Mouse (Mus musculus) erythroblast, embryonic 14.5 days (primary cell): ENCODE data around the gene Clk2. TPM values are rescaled to one million over a fixed set of nuclear protein-coding genes. Genes with fewer than 3 reads are reported as not detected.

Experiments
- H3K27me3 ChIP-seq: 2 replicates; pipeline ENCODE4 v1.6.1; 2012; ENCODE audit warnings: inconsistent platforms; ENCODE audit not compliant: control insufficient read depth
- H3K36me3 ChIP-seq: 2 replicates; pipeline ENCODE4 v1.6.1; 2012; ENCODE audit warnings: mild to moderate bottlenecking, inconsistent platforms; ENCODE audit not compliant: control insufficient read depth
- H3K4me1 ChIP-seq: 2 replicates; pipeline ENCODE4 v1.6.1; 2012; ENCODE audit warnings: inconsistent platforms; ENCODE audit not compliant: control insufficient read depth
- H3K4me3 ChIP-seq: replicated peaks from 2 replicates; pipeline ENCODE3; 2012; ENCODE audit warnings: moderate library complexity, mild to moderate bottlenecking, inconsistent platforms
- H3K9me3 ChIP-seq: 2 replicates; pipeline ENCODE4 v1.6.1; 2012; ENCODE audit warnings: low read length, inconsistent platforms, mixed read lengths; ENCODE audit not compliant: control insufficient read depth
- GATA1 ChIP-seq: IDR thresholded peaks from 2 replicates; pipeline ENCODE4 v1.6.1; 2012; ENCODE audit warnings: low read length, inconsistent platforms, mixed read lengths
- TAL1 ChIP-seq: IDR thresholded peaks from 3 replicates; pipeline ENCODE4 v1.6.1; 2012; ENCODE audit warnings: low read length, inconsistent platforms, mixed read lengths
- polyA plus RNA-seq: library from polyadenylated mRNA; stranded (reverse); fragments of >175 nt; gene quantifications from 2 replicates; pipeline ENCODE4 v1.2.3, GENCODE M21; 2012

Clk2 gene
- polyA plus RNA-seq, 1 experiment: 2.4 TPM

DNA sequence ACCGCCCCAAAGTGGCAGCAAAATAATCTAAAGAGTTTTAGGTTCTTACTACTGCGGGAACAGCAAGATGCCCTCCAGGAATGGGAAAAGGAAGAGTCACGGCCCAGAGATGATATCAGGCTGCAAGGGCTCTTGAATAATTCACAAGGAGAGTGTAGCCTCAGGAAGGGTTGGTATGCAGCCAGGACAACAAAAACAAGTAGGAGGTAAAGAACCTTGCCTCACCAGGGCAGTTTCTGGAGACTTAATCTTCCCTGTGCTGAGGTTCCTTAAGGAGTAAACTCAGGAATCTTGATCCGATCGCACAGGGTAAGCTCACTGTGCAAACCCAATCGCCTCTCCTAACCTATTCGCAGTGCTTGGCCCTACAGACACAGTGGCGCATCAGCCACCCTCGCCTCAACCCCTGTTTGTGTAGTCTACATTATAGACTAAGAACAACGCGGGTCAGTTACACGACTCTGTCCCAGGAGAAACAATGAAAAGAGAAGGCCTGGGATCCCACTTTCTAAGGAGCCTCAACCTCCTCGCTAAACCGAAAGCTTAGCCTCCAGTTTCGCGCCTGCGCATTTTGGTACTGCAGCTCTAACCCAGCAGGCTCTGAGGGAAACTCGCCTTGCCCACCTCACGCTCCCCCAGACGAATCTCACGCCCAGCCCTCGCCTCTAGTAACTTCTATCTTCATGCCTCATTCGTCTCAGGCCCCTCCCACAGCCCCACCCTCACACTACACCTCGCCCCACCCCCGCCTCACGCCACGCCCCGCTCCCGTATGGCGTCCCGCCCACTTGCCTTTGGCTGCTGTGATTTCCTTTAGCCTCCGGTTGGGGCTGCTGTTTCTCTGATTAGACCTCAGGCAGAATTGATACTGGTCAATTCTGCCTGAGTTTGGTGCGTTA is 31.6 kb downstream of the Clk2 start:
- peaks cover 23% of the 10 kb centered on the region for H3K4me1 ChIP-seq
- H3K27me3 ChIP-seq: peaks cover 11% of the 10 kb centered on the region
- TF ChIP-seq TAL1 (no peak), GATA1 (no peak)
- peak overlapping the region; percentile 64 for H3K4me3 ChIP-seq
- no peaks in the 10 kb centered on the region for H3K36me3 ChIP-seq
- H3K9me3 ChIP-seq: no peaks in the 10 kb centered on the region

DNA sequence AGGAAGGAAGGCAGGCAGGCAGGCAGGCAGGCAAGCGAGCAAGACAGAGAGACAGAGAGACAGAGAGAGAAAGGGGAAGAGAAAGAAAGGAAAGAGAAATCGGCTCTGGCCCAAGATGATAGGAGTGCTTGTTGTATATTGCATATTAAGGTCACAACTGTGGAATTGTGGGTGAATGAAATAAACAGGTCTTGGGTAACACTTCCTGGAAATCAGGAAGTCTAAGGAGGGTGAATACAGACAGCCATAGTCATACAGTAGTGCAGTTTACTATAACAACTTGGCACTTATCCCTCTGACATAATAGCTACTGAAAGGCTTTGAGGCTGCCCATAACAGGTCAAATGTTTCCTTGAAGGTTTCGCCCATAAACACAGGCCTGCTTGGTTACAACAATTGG is 35.2 kb downstream of the Clk2 start:
- Histone ChIP-seq H3K27me3 (peaks cover 11% of the 10 kb centered on the region), H3K4me3 (no peak overlapping the region), H3K4me1 (peaks cover 31% of the 10 kb centered on the region), H3K36me3 (peaks cover 5% of the 10 kb centered on the region), H3K9me3 (no peaks in the 10 kb centered on the region)
- TF ChIP-seq TAL1 (no peak), GATA1 (no peak)

DNA sequence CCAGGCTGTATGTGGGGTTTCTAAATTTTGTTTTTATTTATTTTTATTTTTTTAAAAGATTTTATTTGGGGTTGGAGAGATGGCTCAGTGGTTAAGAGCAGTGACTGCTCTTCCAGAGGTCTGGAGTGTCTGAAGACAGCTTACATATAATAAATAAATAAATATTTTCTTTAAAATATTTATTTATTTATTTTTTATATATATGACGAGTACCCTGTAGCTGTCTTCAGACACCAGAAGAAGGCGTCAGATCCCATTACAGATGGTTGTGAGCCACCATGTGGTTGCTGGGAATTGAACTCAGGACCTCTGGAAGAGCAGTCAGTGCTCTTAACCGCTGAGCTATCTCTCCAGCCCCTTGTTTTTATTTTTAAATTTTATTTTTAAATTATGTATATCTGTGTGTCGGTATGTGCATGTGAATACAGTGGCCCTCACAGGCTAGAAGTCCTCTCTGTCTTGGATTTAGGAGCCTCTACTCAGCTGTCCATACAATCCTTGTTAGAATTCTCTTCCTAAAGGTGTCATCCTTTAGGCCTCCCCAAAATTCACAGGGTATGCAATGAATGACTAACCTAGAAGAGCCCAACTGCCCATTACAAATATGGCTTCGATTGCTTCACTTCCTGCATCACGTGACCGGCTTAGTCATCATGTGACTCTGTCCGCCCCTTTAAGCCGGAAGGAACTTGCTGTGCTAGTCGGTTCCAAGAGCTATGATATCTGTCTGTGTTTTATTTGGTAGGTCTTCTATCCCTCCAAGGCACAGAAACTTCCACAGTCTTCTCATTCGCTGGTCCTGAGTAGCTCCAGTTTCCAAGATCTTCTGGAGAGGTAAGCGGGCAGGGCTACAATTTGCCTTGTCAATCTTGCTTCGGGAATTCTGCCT is 37.9 kb downstream of the Clk2 start, which contains the start of gene Gba:
Gba (plus strand) TSS at position 676 of the 889 bp plus-strand sequence.
- TF ChIP-seq TAL1 (no peak), GATA1 (no peak)
- Histone ChIP-seq H3K27me3 (peaks cover 7% of the 10 kb centered on the region), H3K36me3 (peaks cover 31% of the 10 kb centered on the region), H3K9me3 (no peaks in the 10 kb centered on the region), H3K4me1 (peaks cover 12% of the 10 kb centered on the region), H3K4me3 (peak within 1 kb of the TSS; percentile 62)

DNA sequence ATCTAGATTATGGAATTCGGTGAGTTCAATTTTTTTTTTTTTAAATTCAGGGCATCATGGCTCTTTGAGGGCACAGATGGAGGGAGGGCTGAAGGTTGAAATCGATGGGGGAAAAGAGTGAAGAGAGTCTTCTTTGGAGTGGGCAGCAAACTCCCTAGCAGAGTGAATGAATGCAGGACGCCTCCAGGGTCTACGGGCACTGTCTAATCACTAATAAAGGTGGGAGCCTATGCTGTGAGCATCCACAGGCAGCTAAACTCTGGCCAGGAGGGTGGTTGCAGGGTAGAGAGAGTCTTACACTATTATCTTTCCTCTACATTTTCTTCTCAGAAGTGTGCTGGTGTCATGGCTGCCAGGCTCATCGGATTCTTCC is 38.5 kb downstream of the Clk2 start:
- TF ChIP-seq TAL1 (no peak), GATA1 (no peak)
- peaks cover 12% of the 10 kb centered on the region for H3K4me1 ChIP-seq
- H3K36me3 ChIP-seq: peaks cover 37% of the 10 kb centered on the region
- peaks cover 4% of the 10 kb centered on the region for H3K27me3 ChIP-seq
- H3K9me3 ChIP-seq: no peaks in the 10 kb centered on the region
- peak overlapping the region; percentile 62 for H3K4me3 ChIP-seq

DNA sequence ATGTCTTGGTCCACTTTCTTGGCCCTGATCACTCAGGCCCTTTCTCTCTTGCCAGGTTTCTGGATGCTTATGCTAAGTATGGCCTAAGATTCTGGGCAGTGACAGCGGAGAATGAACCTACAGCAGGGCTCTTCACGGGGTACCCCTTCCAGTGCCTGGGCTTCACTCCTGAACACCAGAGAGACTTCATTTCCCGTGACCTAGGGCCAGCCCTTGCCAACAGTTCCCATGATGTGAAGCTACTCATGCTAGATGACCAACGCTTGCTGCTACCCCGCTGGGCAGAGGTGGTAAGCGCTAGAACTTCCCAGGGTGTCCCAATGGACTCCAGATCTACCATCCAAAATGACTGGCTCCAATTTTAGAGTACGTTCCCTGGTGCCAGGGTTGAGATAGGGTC is 41.5 kb downstream of the Clk2 start:
- H3K4me1 ChIP-seq: peaks cover 12% of the 10 kb centered on the region
- TF ChIP-seq TAL1: no peak
- TF ChIP-seq GATA1: no peak
- H3K4me3 ChIP-seq: no peak overlapping the region
- no peaks in the 10 kb centered on the region for H3K9me3 ChIP-seq
- H3K27me3 ChIP-seq: no peaks in the 10 kb centered on the region
- peaks cover 67% of the 10 kb centered on the region for H3K36me3 ChIP-seq

DNA sequence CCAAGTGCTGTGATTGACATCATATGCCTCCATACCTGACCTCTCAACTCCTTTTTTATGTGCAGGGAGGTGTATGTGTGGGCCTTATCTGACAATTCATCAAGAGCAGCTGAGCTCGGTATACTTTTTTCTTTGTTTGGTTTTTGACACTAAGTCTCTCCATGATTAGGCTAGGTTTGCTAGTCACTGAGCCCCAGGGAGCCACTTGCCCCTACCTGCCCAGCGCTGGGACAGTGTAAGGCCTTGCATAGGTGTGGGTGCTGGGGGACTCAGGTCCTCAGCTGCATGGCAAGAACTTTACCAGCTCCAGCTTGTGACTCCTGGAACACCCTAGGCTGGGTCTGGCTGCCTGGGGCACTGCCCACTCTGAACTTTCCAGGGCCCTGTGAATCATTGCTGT is 42.1 kb downstream of the Clk2 start:
- no peak overlapping the region for H3K4me3 ChIP-seq
- peaks cover 71% of the 10 kb centered on the region for H3K36me3 ChIP-seq
- TF ChIP-seq TAL1 (no peak), GATA1 (no peak)
- no peaks in the 10 kb centered on the region for H3K9me3 ChIP-seq
- H3K4me1 ChIP-seq: peaks cover 15% of the 10 kb centered on the region
- H3K27me3 ChIP-seq: no peaks in the 10 kb centered on the region

DNA sequence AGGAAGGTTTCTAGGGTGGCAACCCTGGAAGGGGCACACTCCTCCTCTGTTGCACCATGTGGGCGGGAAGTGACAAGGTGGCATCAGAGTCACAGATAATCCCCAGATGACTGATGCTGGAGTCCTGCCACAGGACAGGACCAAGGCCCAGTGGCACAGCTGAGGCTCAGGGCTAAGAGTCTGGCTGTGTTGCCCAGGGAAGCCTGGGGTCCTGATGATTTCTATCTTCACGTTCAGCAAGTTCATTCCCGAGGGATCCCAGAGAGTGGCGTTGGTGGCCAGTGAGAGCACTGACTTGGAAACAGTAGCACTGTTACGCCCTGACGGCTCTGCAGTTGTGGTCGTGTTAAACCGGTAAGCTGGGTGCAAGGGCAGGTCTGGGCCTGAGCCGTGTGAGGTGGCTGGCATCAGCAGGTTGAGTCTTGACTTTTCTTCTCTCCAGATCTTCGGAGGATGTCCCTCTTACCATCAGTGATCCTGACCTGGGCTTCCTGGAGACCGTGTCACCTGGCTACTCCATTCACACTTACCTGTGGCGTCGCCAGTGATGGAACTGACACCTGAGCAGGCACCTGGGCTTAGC is 43.6 kb downstream of the Clk2 start:
- Histone ChIP-seq H3K4me1 (peaks cover 22% of the 10 kb centered on the region), H3K27me3 (no peaks in the 10 kb centered on the region), H3K36me3 (peaks cover 74% of the 10 kb centered on the region), H3K9me3 (no peaks in the 10 kb centered on the region), H3K4me3 (no peak overlapping the region)
- TF ChIP-seq GATA1 (no peak), TAL1 (no peak)

DNA sequence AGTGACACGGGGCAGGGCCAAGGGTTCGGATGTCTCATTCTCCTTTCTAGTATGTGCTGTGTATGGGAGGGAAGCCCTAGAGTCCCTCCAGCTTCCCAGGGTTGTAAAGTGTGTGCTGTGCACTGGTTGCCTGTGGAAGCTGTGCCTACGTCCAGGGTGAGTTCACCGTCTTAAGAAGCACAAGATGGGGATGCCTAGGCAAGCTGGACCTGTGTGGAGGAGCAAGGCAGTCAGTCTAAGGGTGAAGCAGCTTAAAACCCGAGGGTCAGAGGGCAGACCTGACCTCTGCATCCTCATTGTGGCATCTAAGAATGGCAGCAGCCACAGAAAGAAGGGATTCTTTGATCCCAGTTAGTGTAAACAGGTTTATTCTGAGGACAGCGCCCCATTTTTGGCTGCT is 44.1 kb downstream of the Clk2 start:
- no peak overlapping the region for H3K4me3 ChIP-seq
- H3K4me1 ChIP-seq: peaks cover 22% of the 10 kb centered on the region
- H3K27me3 ChIP-seq: no peaks in the 10 kb centered on the region
- no peaks in the 10 kb centered on the region for H3K9me3 ChIP-seq
- peaks cover 74% of the 10 kb centered on the region for H3K36me3 ChIP-seq
- TF ChIP-seq TAL1 (no peak), GATA1 (no peak)
